Mouse (Mus musculus) embryonic stem cell, embryonic (primary cell): ENCODE results near the gene Naa35.

Experiments
- CTCF ChIA-PET, 4 experiments: fragments of 300-600 bp in 2 of 4; fragments of 350-600 bp in 2 of 4; sonication (Branson Sonifier 250); formaldehyde crosslinking; loops; one replicate each; lab custom pipeline; 2022; ENCODE audit warnings: inconsistent platforms in 2 of 4; lab: Charles Lee
- POLR2A ChIA-PET, 4 experiments: fragments of 300-600 bp in 2 of 4; fragments of 350-600 bp in 2 of 4; sonication (Branson Sonifier 250); formaldehyde crosslinking; loops; one replicate each; lab custom pipeline; 2022; ENCODE audit warnings: antibody characterized with exemption in 4 of 4, inconsistent platforms in 1 of 4; lab: Charles Lee

Gene Naa35

GRCm38 (mm10) chr13:59649781-59650180 is 64.7 kb downstream of the Naa35 start:
- POLR2A ChIA-PET, result no interaction called here
- CTCF ChIA-PET, result no interaction called here

DNA sequence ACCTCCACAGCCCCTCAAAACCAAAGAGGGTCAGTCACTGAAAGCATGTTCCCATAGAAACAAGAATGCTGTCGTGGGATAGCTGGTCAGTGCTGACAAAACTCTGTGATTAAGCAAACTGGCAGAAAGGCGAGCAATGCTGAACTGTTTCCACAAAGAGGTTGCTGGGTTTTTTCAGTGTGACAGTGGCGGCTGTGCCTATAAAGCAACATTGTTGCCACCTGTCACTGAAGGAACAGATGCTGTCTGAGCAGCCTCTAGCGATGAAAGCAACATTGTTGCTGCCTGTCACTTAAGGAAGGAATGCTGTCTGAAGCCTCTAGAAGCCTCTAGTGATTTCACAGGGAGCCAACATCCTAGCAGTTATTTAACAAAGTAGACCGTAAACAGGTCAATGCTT is 67.6 kb downstream of the Naa35 start:
- CTCF ChIA-PET, result interaction anchor here in 1 of 4 experiments (0.6 kb wide), 1 partner anchor 10 kb away, joined by 3 read pairs; no protein-coding TSS in a partner anchor
- POLR2A ChIA-PET, result interaction anchor here in 3 of 4 experiments (1.1 to 6.6 kb wide), 5 partner anchors 13 to 67 kb away, joined by 4 to 98 read pairs (median 6); partner anchors contain the start of gene Golm1 (in 2 of the 3)

DNA sequence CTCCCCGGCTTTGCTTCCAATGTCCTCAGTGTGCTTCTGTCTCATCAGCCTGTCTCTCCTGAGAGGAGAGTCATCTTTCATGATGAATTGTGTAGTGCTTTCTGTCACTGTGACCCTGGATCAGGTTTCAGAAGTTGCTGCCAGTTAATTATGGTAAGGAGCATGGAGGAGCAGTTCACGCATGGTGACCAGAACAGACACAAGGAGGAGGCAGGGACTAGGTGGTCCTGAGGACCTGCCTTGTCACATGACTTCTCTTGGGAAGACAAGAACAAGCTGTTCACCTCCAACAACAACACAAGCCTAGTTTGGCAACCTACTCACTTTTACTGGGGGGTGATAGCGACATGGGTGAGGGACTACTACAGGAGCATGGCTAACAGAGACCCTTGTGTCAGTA is 68.1 kb downstream of the Naa35 start:
- CTCF ChIA-PET, result interaction anchor here in 1 of 4 experiments (0.6 kb wide), 2 partner anchors 9 to 67 kb away, joined by 3 to 4 read pairs; no protein-coding TSS in a partner anchor
- POLR2A ChIA-PET, result interaction anchor here in 3 of 4 experiments (0.9 to 6.6 kb wide), 15 partner anchors 8 to 116 kb away, joined by 3 to 98 read pairs (median 6); partner anchors contain the start of genes Golm1 (in 2 of the 3) and Isca1 (in 1 of the 3)

DNA sequence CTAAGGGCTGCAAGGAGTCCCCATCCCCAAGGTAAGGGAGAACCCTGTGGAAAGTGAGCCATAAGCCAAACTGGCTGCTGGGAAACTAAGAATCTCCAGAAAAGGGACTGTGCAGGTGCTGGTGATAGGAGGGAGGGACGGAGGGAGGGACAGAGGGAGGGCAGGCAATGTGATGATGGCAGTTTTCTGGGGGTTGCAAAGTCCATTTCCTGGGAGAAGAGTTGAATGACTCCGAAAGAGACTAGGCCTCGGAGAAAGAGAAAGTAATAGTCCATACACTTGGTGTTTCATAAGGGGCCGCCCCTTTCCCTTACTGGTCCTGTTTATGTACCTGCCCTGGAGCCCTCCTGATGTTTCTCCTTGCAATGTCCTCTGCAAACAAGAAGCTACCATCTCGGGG is 69.4 kb downstream of the Naa35 start:
- POLR2A ChIA-PET, result interaction anchor here in 3 of 4 experiments (1.0 to 6.6 kb wide), 21 partner anchors 8 to 115 kb away, joined by 3 to 98 read pairs (median 11); partner anchors contain the start of genes Golm1 (in 2 of the 3) and Isca1 (in 2 of the 3)

GRCm38 (mm10) chr13:59655718-59656315 is 70.8 kb downstream of the Naa35 start:
- ChIA-PET POLR2A (interaction anchor here (0.6 to 6.6 kb wide), 51 partner anchors 7 to 522 kb away, joined by 3 to 98 read pairs (median 5); partner anchors contain the start of genes Golm1 (in 3 of the 4), Isca1 (in 3 of the 4), Gas1 (in 1 of the 4) and Spata31d1a (in 1 of the 4)), CTCF (interaction anchor here (0.6 to 1.6 kb wide), 5 partner anchors 10 to 27 kb away, joined by 3 to 5 read pairs (median 4); no protein-coding TSS in a partner anchor)

More for the DNA sequence above, 69.4 kb downstream of the Naa35 start:
- CTCF ChIA-PET, result interaction anchor here in 2 of 4 experiments (1.1 to 1.6 kb wide), 2 partner anchors 8 to 26 kb away, joined by 4 to 5 read pairs; no protein-coding TSS in a partner anchor

- ChIA-PET CTCF (interaction anchor here in 3 of 4 experiments (0.6 to 1.6 kb wide), 9 partner anchors 10 to 72 kb away, joined by 3 to 6 read pairs (median 3); partner anchors contain the start of genes Agtpbp1 (in 1 of the 3) and Naa35 (in 1 of the 3)), POLR2A (interaction anchor here (0.5 to 6.6 kb wide), 73 partner anchors 8 to 528 kb away, joined by 3 to 98 read pairs (median 4); partner anchors contain the start of genes Isca1 (in 4 of the 4), Golm1 (in 3 of the 4), 1700014D04Rik (in 1 of the 4) and Agtpbp1 (in 1 of the 4))
Measured at GRCm38 (mm10) chr13:59656316-59656832, 71.3 kb downstream of the Naa35 start.

- ChIA-PET CTCF (interaction anchor here in 3 of 4 experiments (0.6 to 1.5 kb wide), 9 partner anchors 9 to 72 kb away, joined by 3 to 6 read pairs (median 3); partner anchors contain the start of genes Agtpbp1 (in 1 of the 3) and Naa35 (in 1 of the 3)), POLR2A (interaction anchor here (0.5 to 6.6 kb wide), 68 partner anchors 8 to 1056 kb away, joined by 3 to 98 read pairs (median 4); partner anchors contain the start of genes Isca1 (in 4 of the 4), Golm1 (in 3 of the 4), 1700014D04Rik (in 1 of the 4) and Agtpbp1 (in 1 of the 4))
Measured at GRCm38 (mm10) chr13:59656975-59657388, 71.9 kb downstream of the Naa35 start.

GRCm38 (mm10) chr13:59657781-59658180 is 72.7 kb downstream of the Naa35 start:
- ChIA-PET POLR2A (interaction anchor here (0.8 to 6.6 kb wide), 19 partner anchors 9 to 139 kb away, joined by 3 to 98 read pairs (median 16); partner anchors contain the start of genes Golm1 (in 2 of the 4) and Isca1 (in 2 of the 4)), CTCF (interaction anchor here in 2 of 4 experiments (1.2 to 1.5 kb wide), 3 partner anchors 9 to 23 kb away, joined by 3 to 6 read pairs (median 3); no protein-coding TSS in a partner anchor)

- ChIA-PET CTCF (no interaction called here), POLR2A (interaction anchor here (0.6 to 6.0 kb wide), 17 partner anchors 8 to 110 kb away, joined by 3 to 34 read pairs (median 4); partner anchors contain the start of gene Isca1 (in 1 of the 4))
Measured at GRCm38 (mm10) chr13:59660371-59660770, 75.3 kb downstream of the Naa35 start.

DNA sequence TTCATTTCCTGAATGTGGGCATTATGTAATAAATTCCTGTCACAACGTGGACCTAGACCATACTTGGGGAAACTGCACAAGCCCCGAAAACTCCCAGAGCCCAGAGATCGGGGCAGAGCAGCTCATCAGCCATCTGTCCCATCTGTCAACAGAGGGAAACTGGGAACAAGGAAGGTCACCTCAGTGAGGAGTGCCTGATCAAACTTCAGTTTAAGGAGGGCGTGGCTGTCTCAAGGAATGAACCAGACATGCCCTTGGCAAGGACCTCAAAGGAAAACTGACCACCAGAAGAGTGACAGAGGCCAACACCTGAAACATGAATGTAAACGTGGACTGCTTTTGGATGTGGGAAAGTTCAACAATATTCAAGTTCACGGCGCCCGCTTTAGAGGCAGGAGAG is 76.3 kb downstream of the Naa35 start:
- POLR2A ChIA-PET, result interaction anchor here in 3 of 4 experiments (0.9 to 6.0 kb wide), 18 partner anchors 8 to 109 kb away, joined by 3 to 34 read pairs (median 5); partner anchors contain the start of genes Golm1 (in 2 of the 3), Isca1 (in 2 of the 3) and Spata31d1b (in 1 of the 3)
- CTCF ChIA-PET, result no interaction called here

- ChIA-PET POLR2A (interaction anchor here in 3 of 4 experiments (0.9 to 6.0 kb wide), 21 partner anchors 8 to 108 kb away, joined by 3 to 34 read pairs (median 5); partner anchors contain the start of genes Golm1 (in 2 of the 3), Isca1 (in 2 of the 3) and Spata31d1b (in 1 of the 3)), CTCF (interaction anchor here in 1 of 4 experiments (0.6 kb wide), 1 partner anchor 9 kb away, joined by 3 read pairs; no protein-coding TSS in a partner anchor)
Measured at GRCm38 (mm10) chr13:59661966-59662365, 76.9 kb downstream of the Naa35 start.

DNA sequence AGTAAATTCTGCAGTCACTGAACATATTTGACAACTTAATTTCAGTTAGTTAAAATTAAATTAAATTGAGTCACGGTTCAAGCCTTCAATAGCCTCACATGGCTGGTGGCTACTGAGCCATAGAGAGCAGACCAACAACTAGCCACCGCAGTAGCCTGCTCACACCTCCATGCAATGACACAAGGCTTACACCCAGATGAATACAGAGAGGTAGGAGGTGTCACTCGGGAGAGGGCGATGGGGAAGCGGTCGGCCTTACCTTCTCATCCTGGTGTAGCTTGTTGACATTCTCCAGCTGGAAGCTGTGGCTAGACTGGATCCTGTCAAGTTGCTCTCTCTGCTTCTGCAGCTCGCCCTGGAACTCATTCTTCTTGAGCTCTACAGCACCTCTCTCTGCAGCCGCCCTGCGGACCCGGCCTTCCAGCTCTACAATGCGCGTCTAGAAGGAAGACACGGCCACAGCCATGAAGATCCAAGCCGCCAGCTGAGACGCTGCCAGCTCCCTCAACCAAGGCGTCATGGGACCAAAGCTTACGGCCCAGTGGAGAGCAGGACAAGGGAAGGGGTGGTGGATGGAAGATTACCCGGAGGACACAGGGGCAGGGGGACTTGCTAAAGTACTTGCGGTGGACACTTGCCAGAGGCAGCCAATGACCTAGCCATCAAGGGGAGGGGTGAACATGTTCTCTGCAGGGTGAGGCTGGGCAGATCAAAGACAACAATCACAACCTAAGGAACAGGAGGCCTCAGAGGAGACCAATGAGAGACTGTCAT is 79.1 kb downstream of the Naa35 start:
- POLR2A ChIA-PET, result interaction anchor here in 3 of 4 experiments (0.5 to 7.0 kb wide), 22 partner anchors 8 to 106 kb away, joined by 3 to 69 read pairs (median 3); partner anchors contain the start of genes Golm1 (in 2 of the 3) and Isca1 (in 1 of the 3)
- CTCF ChIA-PET, result interaction anchor here in 2 of 4 experiments (0.5 to 1.0 kb wide), 2 partner anchors 12 to 71 kb away, joined by 3 to 9 read pairs; partner anchors contain the start of gene Golm1 (in 1 of the 2)

- CTCF ChIA-PET, result no interaction called here
Measured at GRCm38 (mm10) chr13:59667763-59668162, 82.7 kb downstream of the Naa35 start.

GRCm38 (mm10) chr13:59668501-59669093 is 83.5 kb downstream of the Naa35 start:
- CTCF ChIA-PET, result interaction anchor here (0.6 to 1.1 kb wide), 4 partner anchors 11 to 20 kb away, joined by 3 to 4 read pairs (median 4); no protein-coding TSS in a partner anchor
- POLR2A ChIA-PET, result interaction anchor here in 2 of 4 experiments (0.6 to 7.0 kb wide), 16 partner anchors 8 to 662 kb away, joined by 3 to 69 read pairs (median 4); partner anchors contain the start of gene Isca1 (in 2 of the 2)

More at GRCm38 (mm10) chr13:59667763-59668162, 82.7 kb downstream of the Naa35 start:
- POLR2A ChIA-PET, result interaction anchor here in 3 of 4 experiments (0.7 to 7.0 kb wide), 12 partner anchors 8 to 102 kb away, joined by 3 to 69 read pairs (median 6); partner anchors contain the start of gene Isca1 (in 1 of the 3)

- POLR2A ChIA-PET, result interaction anchor here in 3 of 4 experiments (0.6 to 7.0 kb wide), 5 partner anchors 13 to 56 kb away, joined by 3 to 69 read pairs (median 3); no protein-coding TSS in a partner anchor
- CTCF ChIA-PET, result no interaction called here
Measured at GRCm38 (mm10) chr13:59669946-59670345, 84.9 kb downstream of the Naa35 start.

DNA sequence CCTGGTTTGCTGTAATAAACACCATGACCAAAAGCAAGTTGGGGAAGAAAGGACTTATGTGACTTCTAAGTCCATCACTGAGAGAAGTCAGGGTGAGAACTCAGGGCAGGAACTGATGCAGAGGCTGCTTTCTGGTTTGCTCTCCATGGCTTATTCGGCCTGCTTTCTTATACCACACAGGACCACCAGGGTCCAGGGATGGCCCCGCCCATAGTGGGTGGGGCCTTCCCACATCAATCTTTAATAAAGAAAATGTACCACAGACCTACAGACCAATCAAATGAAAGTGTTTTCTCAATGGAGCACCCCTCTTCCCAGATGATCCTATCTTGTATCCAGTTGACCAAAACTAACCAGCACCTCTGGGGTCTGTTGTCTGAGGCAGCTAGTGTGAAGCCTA is 86.5 kb downstream of the Naa35 start:
- POLR2A ChIA-PET, result interaction anchor here in 1 of 4 experiments (0.7 to 1.5 kb wide), 2 partner anchors 14 to 1215 kb away, joined by 3 to 5 read pairs; no protein-coding TSS in a partner anchor
- CTCF ChIA-PET, result no interaction called here
